Mouse (Mus musculus) gastrocnemius, adult 18-20 months (tissue): Measurements from ENCODE around the gene Ccdc183. TPM values are rescaled to one million over a fixed set of nuclear protein-coding genes. Genes with fewer than 3 reads are reported as not detected.

ENCODE experiments used
- DNase-seq: peaks from one replicate; pipeline ENCODE4 v3.0.0; 2021; ENCODE audit warnings: low spot score
- total RNA-seq, 2 experiments: library from RNA; stranded (reverse); gene quantifications; 2 replicates each; pipeline ENCODE4 v1.2.3; 2021

The Ccdc183 gene
- total RNA-seq, 2 experiments from 2014 or later: not detected

- DNase-seq: peak; percentile 87
These were observed 9.5 kb downstream of the Ccdc183 start, which contains the start of gene Rabl6 for GRCm38 (mm10) chr2:25607761-25608622. TSS of gene Rabl6 (minus strand) at chr2:25608521.

GRCm38 (mm10) chr2:25602526-25602925, 15.0 kb downstream of the Ccdc183 start:
- no peak for DNase-seq

- no peak for DNase-seq
These were observed 17.4 kb downstream of the Ccdc183 start for GRCm38 (mm10) chr2:25600037-25600436.

GRCm38 (mm10) chr2:25598749-25599148, 18.7 kb downstream of the Ccdc183 start:
- DNase-seq: no peak

- DNase-seq: no peak
These were observed 20.5 kb downstream of the Ccdc183 start for GRCm38 (mm10) chr2:25596765-25597510.

GRCm38 (mm10) chr2:25591863-25592262, 25.6 kb downstream of the Ccdc183 start:
- DNase-seq: peak; percentile 56

- no peak for DNase-seq
These were observed 29.1 kb downstream of the Ccdc183 start for GRCm38 (mm10) chr2:25588227-25588907.

- no peak for DNase-seq
These were observed 30.2 kb downstream of the Ccdc183 start for GRCm38 (mm10) chr2:25587290-25587689.

- no peak for DNase-seq
These were observed 31.9 kb downstream of the Ccdc183 start for GRCm38 (mm10) chr2:25585601-25586000.

GRCm38 (mm10) chr2:25584856-25585255, 32.6 kb downstream of the Ccdc183 start:
- DNase-seq: no peak

- no peak for DNase-seq
These were observed 33.3 kb downstream of the Ccdc183 start for GRCm38 (mm10) chr2:25584152-25584551.

- DNase-seq: no peak
These were observed 33.9 kb downstream of the Ccdc183 start for GRCm38 (mm10) chr2:25583571-25583970.

- DNase-seq: no peak
These were observed 34.4 kb downstream of the Ccdc183 start for GRCm38 (mm10) chr2:25583120-25583481.

GRCm38 (mm10) chr2:25582466-25583119, 34.9 kb downstream of the Ccdc183 start:
- no peak for DNase-seq

GRCm38 (mm10) chr2:25581901-25582301, 35.6 kb downstream of the Ccdc183 start:
- no peak for DNase-seq

- DNase-seq: peak; percentile 62
These were observed 36.1 kb downstream of the Ccdc183 start, which contains the start of gene Ajm1 for GRCm38 (mm10) chr2:25581294-25581864. TSS of gene Ajm1 (minus strand) at chr2:25581757.

- DNase-seq: no peak
These were observed 36.8 kb downstream of the Ccdc183 start for GRCm38 (mm10) chr2:25580621-25581101.

- no peak for DNase-seq
These were observed 37.6 kb downstream of the Ccdc183 start for GRCm38 (mm10) chr2:25579737-25580460.

GRCm38 (mm10) chr2:25578796-25579736, 38.4 kb downstream of the Ccdc183 start:
- DNase-seq: no peak
